Mouse (Mus musculus) T-helper 17 cell (primary cell): Measurements from ENCODE around the gene Cfap36.

Experiments used
- in situ Hi-C, 2 experiments: fragments of 300-600 bp; cut with MboI, MseI; formaldehyde crosslinking; loops; 1 replicate in 1 of 2; 2 replicates in 1 of 2; pipeline ENCODE4 v1.15.1; 2025; ENCODE audit warnings: high pct_unique_total_duplicates in 2 of 2

The Cfap36 gene

DNA sequence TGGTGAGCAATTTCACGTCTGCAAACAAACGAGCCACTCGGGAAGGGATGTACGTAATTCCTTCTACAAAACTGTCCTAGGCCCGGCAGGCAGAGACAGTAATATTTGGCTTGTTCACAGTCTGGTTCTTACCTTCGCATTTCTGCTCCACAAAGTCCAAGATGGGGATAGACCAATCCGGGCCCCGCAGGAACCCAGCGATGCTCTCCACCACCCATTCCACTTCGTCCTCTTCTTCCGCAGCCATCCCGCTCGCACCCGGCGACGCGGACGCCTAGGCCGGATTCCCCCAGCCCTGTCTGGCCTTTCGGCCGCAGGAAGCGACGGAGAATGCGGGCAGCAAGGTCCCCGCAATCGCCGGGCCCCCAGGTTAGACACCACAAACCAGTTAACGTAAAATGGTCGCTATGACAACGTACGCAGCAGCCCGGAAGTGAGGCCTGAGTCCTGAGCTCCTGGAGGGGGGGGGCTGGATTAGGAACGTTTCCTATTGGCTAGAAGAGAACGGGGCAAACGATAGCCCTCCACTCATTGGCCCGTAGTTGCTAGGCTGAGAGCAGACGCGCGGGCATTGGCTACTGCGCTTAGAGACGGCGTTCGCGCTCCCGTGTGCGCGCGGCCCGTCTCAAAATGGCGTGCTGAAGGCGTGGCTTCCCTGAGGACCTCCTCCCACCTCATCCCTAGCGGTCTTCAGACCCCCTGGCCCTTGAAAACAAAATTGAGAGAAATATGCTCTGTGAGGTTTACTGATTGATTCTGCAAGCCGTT is at the start of gene Cfap36:
TSS of gene Cfap36 (minus strand) at position 527 of the 768 bp plus-strand sequence.
- in situ Hi-C loops, result loop anchor here in 1 of 2 experiments (5.0 kb wide), 1 partner anchor 285 kb away; no protein-coding TSS in a partner anchor

DNA sequence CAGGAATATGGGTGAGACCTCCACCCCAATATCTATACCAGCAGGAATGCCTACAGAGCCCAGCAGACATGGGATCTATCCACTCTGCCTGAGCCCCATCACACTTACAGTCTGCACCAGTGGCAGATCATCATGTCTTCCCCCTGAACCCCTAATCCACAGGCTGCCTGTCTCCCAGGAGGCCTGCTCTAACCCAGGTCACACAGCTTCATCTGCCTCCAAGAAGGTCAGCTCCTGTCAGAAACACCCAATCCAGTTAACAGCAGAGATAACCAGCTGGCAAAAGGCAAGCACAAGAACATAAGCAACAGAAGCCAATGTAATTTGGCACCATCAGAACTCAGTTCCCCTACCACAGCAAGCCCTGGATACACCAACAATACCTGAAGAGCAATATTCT is 40.1 kb upstream of the Cfap36 start:
- in situ Hi-C loops, result no loop called here

DNA sequence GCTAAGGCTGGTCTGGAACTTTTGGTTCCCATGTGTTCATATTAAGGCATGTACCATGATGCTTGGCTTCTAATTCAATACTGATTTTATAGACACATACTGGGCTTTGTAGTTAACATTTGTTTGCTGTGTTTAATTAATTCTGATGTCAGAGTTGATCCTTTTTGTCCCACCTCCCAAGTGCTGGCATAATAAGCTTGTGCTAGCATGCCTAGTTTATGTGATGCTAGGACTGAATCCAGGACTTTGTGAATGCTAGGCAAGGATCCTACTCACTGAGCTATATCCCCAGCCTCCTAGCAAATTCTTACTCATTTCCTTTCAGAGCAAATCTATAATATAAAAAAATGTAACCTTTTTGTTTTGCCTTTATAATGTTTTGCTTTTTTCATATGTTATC is 38.8 kb upstream of the Cfap36 start:
- in situ Hi-C loops, result no loop called here

DNA sequence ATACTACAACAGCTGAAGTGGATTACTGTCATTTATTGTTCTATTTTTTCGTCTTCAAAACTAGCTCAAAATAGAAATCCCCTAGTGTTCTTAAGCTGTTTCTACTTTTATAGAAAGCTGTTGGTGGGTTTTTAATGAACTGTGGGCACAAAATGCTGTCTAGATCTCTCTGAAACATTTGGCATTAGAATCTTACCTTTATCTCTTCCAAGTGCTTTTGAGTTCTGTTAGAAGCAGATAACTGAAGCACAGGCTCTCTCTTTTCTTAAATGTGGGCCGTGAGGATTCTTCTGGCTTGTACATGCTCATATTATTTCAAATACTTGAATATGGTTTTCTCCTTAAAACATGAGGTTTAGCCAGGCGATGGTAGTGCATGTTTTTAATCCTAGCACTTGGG is 27.5 kb upstream of the Cfap36 start:
- in situ Hi-C loops, result no loop called here

DNA sequence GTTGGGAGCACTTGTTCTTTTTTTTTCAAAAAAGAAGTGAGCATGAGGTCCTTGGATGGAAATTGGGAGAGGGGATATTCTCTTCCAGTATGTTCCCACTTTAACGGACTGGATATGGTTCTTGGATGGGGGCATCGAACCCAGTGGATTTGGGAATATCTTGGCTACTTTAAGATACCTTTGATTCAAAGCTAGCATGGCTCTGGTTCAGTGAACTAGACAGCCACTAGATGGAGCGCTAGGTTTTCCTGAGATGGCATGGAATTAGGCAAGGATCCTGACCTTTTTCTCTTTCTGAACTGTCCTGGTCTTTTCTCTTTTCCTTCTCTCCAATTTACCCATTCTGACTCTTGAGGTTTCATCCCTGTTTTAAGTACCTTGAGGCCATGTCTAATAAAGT is 20.6 kb upstream of the Cfap36 start:
- in situ Hi-C loops, result no loop called here

DNA sequence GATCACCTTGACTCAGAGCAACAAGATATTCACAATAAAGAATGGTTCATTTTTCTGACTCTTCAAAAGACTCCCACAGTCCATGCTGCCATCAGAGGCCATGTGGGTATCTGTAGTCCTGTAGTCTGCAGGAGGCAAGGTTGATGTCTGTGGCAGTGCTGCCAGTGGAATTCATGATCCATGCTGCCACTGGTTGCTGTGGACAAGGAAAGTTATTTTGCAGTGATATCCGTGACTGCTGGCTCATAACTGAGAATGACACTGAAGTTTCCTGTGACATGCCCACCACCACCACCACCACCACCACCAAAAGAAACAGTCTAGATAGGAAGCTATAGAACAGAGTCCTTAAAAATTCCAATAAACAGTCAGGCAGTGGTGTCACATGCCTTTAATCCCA is 7.4 kb upstream of the Cfap36 start:
- in situ Hi-C loops, result loop anchor here in 1 of 2 experiments (10.0 kb wide), 1 partner anchor 110 kb away; no protein-coding TSS in a partner anchor

DNA sequence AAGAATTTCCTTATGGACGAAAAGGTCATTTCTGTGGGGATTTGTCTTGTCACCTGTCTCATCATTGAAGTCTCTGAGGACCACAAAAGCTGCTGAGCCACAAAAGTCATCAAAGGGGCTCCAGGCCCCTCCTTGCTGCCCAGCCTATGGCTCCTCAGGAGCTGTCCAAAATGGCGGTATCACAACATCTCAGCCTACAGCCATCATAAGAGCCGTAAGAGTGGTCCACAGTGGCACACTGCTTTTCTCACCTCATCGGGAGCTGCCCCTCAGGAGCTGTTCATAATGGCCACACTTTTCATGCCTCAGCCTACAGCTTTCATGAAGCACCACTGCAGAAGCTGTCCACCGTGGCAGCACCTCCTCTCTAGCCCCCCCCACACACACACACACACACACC is 1.2 kb upstream of the Cfap36 start:
- in situ Hi-C loops, result loop anchor here in 1 of 2 experiments (5.0 kb wide), 1 partner anchor 284 kb away; no protein-coding TSS in a partner anchor

DNA sequence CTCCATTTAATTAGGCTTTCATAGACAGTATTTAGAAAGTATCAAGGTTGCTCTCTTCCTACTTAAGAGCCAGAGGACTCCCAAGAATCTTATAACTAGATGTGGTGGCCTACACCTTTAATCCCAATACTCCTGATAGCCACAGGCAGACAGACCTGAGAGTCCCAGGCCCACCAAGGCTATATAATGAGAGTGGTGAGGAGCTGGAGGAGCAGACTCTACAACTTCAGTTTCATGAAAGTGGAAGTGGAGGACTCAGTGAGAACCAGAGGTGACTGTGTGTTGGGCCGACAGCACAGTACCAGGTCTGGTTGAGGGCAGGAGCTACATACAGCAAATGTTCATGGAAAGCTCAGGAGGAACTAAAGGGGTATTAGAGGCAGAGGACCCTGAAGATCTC is 516 bp upstream of the Cfap36 start:
- in situ Hi-C loops, result loop anchor here in 1 of 2 experiments (5.0 kb wide), 1 partner anchor 285 kb away; no protein-coding TSS in a partner anchor

DNA sequence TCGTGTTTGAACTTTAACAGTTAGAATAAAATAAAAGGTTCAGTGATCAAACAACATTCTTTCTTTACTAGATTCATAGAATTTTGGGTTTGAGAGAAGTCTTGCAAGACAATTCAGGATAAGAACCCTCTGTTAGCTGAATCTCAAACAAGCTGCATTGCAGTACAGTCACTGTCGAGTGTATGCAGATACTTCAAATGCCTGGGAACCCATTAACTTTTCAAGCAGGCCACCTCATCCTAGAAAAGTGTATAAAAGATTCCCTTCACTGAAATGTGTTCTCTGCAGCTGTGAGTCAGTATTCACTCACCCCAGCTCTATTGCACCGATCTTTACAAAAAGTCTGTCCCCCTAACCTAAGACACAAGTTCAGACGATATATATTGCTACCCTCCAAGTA is 1.2 kb downstream of the Cfap36 start:
- in situ Hi-C loops, result loop anchor here in 1 of 2 experiments (5.0 kb wide), 1 partner anchor 286 kb away; no protein-coding TSS in a partner anchor

DNA sequence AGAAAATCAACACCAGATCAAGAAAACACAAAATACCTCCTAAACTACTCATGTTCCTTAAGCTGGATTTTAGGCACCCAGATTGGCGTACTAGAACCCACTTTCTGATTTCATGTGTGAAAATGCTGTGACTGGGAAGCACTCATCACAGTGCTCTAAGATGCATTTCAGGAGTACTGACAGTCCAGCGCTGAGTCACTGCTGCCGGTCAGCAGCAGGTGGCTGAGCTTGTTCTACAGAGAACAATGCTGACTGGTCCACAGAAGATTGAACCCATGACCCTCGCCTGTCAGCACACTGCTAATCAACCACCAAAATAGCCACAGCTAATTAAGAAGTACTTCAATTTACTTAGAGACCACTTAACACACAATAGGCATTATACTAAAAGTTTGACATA is 5.2 kb downstream of the Cfap36 start:
- in situ Hi-C loops, result no loop called here

DNA sequence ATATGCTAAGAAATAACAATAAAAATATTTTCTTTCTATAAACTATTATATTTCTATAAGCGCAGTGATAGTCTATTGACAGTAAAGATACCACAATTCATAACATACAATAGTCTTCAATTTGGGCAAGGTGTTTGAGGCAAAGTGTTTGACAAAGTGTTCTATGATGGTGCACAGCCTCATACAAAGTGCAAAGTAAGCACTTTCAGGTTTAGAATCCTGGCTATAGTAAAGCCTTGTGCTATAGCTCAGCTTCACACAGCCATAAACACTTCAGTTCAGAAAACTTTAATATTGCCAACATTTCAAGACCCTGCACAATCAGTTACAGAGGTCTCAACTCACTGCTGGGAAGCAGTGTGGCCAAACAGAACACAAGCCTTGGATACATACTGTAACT is 7.9 kb downstream of the Cfap36 start:
- in situ Hi-C loops, result loop anchor here in 1 of 2 experiments (5.0 kb wide), 1 partner anchor 42 kb away; no protein-coding TSS in a partner anchor

DNA sequence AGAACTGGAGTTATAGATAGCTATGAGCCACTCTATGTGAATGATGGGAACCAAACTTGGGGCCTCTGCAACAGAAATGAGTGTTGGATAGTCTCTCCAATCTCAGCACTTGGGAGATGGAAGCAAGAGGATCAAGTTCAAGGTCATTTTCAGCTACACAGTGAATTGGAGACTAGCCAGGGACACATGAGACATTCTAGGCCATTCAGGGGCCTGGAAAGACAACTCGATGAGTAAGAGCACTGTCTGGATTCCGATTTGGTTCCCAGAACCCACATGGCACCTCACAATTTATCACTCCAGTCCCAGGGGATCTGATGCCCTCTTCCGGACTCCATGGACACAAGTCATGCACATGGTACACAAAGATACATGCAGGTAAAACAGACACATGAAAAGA is 8.7 kb downstream of the Cfap36 start:
- in situ Hi-C loops, result loop anchor here in 1 of 2 experiments (5.0 kb wide), 1 partner anchor 41 kb away; no protein-coding TSS in a partner anchor

DNA sequence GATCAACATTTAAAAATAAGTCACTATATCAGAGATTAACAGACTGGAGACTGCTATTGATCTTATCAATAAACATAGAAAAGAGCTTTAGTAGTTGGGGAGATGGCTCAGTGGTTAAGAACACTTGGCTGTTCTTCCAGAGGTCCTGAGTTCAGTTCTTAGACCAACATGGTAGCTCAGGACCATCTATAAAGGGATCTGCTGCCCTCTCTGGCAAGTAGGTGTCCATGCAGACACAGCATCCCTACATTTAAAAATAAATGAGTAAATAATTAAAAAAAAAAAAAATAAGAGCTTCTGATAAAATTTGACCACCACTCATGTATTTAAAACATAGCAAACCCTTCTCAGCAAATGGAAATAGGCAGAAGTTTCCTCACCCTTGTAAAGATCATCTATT is 9.2 kb downstream of the Cfap36 start:
- in situ Hi-C loops, result loop anchor here in 1 of 2 experiments (5.0 kb wide), 1 partner anchor 41 kb away; no protein-coding TSS in a partner anchor

DNA sequence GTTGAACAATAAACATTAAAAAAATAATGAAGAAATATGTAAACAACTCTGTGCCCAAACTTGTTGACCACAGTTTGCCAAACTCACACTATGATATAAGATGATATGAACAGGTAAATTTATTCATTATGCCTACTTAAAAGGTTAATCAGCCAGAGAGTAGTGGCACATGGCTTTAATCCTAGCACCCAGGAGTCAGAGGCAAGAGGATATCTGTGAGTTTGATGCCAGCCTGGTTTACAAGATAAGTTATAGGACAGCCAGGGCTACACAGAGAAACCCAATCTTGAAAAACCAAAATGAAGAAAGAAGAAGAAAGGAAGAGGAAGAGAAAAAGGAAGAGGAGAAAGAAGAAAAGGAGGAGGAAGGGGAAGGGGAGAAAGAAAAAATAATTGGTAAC is 9.8 kb downstream of the Cfap36 start:
- in situ Hi-C loops, result loop anchor here in 1 of 2 experiments (5.0 kb wide), 1 partner anchor 40 kb away; no protein-coding TSS in a partner anchor

DNA sequence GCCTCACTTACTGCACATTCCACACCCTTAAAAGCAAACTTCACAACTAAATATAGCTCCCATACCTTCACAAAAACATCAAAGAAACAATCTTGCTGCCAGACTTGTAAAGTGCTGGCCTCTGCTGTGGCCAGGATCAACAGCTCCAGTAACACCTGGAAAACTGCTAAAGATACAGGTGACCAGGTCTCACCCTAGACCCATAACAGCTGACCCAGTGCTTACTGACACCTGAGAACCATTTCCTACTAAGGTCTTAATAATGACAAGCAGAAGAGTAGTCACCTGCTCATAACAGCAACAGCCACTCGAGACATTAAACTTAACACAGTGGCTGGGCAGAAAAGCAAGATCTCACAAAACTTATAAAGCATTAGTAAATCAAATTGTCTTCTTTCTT is 13.6 kb downstream of the Cfap36 start:
- in situ Hi-C loops, result no loop called here

DNA sequence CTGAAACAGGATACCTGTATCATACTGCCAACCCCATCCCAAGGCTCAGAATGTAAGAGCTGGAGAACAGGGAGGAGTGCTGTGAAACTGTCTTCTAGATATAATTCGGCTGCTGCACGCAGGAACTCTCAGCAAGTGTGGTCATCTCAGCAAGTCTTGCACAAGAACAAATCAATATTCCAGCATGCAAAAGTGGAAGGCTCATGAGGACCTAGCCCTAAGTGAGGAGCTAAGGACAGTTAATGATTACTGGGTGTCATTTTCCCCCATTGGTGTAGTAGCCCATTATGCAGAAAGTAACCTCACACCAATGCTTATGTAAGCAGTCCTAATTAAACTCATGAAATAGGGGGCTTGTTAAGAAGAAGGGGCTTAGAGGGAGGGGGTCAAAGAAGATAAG is 18.3 kb downstream of the Cfap36 start:
- in situ Hi-C loops, result loop anchor here in 1 of 2 experiments (10.0 kb wide), 1 partner anchor 306 kb away; no protein-coding TSS in a partner anchor

DNA sequence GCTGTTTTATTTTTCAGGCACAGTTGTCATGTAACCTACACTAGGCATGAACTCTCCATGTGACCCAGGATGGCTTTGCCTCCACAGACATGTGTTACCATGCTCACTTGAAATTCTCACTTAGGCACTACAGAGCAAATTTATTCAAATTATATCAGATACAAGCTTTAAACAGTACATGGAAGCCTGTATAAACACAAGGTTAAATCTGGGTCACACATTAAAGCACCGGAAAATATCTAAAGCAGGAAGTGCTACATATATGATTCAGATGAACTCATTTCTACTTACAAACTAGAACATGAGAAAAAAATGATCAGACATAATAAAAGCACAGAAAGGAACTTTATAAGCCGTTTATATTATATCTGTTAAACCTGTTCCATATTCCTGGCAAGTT is 22.5 kb downstream of the Cfap36 start:
- in situ Hi-C loops, result loop anchor here in 1 of 2 experiments (10.0 kb wide), 1 partner anchor 310 kb away; no protein-coding TSS in a partner anchor

DNA sequence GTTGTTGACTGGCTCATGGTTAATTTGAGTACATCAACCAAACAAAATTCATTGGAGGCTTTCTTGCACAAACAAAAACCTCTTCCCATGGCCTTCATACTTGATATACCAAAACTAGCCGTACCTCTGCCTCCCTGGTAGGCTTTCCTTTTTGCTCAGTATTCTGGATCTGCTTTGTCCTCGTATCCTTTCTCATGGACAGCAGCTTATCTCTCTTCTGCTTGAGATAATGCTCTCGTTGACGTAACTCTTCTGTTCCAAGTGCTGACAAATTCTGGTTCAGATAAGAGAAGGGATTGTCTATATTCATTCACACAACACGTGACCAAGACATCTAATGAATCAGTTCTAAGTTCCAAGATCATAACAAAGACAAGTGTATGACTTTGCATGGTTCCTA is 24.9 kb downstream of the Cfap36 start:
- in situ Hi-C loops, result loop anchor here in 1 of 2 experiments (10.0 kb wide), 1 partner anchor 312 kb away; no protein-coding TSS in a partner anchor

DNA sequence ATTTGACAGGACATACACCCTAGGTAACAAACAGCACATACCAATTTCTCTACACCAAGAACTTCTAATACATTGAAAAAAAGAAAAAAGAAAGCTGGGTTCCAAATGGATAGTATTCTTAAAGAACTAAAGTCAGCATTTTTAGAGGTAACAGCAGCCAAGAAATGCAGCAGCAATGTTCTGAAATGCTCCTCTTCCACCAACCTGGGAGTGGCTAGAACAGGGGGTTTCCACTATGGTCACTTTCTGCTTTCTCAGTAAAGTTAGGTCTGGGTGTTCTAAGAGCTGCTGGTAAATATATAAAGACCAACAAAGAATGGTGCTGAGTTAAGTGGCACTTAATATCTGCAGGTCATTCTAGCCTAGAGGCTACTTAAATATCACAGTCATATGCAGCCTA is 28.2 kb downstream of the Cfap36 start:
- in situ Hi-C loops, result no loop called here

DNA sequence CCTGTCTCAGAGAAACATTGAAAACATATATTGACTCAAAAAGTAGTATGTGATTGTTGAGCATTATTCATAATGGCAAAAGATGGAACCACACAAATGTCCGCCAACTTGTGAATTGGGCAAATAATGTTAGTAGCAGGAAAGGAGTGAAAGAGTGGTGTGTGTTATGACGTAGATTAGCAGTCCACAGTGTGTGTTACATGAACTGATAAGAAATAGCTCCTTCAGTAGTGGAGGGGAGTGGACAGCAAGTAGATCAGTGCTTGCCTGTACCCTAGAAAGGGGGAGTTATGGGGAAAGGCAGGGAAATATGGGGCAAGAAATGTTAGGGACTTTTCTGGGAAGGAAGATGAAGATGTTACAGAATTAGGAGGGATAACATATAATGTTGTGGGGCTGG is 31.0 kb downstream of the Cfap36 start:
- in situ Hi-C loops, result no loop called here

DNA sequence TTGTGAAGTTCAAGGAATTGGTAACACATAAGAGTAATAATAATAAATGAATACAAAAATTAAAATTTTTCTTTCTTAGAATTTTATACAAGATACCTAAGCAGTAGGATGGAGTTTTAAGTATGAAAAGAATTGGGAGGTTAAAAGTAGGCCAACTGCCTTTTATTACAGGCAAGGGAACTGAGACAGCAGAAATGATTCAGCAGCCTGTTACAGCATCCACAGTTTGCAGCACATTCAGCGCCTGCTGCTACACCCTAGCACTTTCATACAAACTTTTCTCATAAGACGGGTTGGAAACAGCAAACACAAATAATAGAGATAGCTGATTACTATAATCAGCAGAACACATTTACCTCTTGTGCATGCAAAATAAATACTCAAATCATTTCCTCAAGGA is 37.4 kb downstream of the Cfap36 start:
- in situ Hi-C loops, result loop anchor here in 1 of 2 experiments (5.0 kb wide), 1 partner anchor 67 kb away; no protein-coding TSS in a partner anchor

DNA sequence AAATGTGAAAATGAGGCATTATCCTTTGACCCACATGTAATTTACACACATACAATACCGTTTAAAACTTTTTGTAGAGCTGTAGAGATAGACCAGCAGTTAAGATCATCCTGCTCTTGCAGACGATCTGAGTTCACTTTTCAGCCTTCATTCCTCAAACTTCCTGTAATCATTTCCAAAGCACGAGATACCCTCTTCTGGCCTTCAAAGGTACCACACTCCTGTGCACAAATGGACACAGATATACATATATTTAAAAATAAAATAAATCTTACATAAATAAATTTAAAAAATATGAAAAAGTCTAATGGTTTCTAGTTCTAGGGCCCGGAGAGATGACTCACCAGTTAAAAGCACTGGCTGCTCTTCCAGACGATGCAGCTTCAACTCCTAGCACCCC is 43.6 kb downstream of the Cfap36 start:
- in situ Hi-C loops, result no loop called here

DNA sequence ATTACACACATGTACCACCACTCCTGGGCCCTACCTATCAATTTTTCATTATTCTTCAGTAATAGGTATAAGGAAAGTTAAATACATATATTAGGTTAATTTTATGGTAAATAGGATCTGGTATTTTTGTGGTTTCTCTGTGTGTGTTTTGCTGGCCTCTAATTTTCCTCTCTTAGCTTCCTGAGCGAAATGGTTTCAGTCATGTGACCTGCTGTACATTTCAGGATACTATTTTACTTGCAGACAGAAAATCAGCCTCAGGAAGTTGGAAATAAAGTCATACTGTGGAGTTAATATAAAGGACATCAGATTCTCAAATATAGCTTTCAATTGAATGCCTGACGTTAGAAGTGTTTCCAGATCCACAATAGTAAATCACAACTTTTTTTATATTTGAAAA is 58.2 kb downstream of the Cfap36 start:
- in situ Hi-C loops, result no loop called here
